Mouse (Mus musculus) ES-Bruce4 (cell line): Measurements from ENCODE around the gene Ston1. TPM values are rescaled to one million over a fixed set of nuclear protein-coding genes. Genes with fewer than 3 reads are reported as not detected.
A peak's percentile ranks its signal among the peaks of the same experiment; 100 is the strongest.

Experiments
- H3K27ac ChIP-seq: 2 replicates; pipeline ENCODE4 v1.5.1; 2012; ENCODE audit warnings: low read length, inconsistent platforms; ENCODE audit not compliant: insufficient read depth
- H3K27me3 ChIP-seq: 2 replicates; pipeline ENCODE4 v1.6.1; 2012; ENCODE audit warnings: mild to moderate bottlenecking, low read length, inconsistent platforms; ENCODE audit not compliant: control insufficient read depth, poor library complexity, insufficient read depth, severe bottlenecking
- H3K36me3 ChIP-seq: 2 replicates; pipeline ENCODE4 v1.6.1; 2012; ENCODE audit warnings: inconsistent platforms, mild to moderate bottlenecking, low read length, moderate library complexity; ENCODE audit not compliant: control insufficient read depth, poor library complexity, insufficient read depth, severe bottlenecking
- H3K4me1 ChIP-seq: one replicate; pipeline ENCODE4 v1.8.1; 2011; ENCODE audit warnings: low read length; ENCODE audit not compliant: control insufficient read depth, insufficient read depth
- H3K4me3 ChIP-seq: 2 replicates; pipeline ENCODE4 v1.5.1; 2011; ENCODE audit warnings: low read depth, mild to moderate bottlenecking, low read length
- H3K9ac ChIP-seq: 2 replicates; pipeline ENCODE4 v1.6.1; 2012; ENCODE audit warnings: low read depth, mild to moderate bottlenecking, inconsistent platforms; ENCODE audit not compliant: poor library complexity, severe bottlenecking
- H3K9me3 ChIP-seq: replicated peaks from 2 replicates; pipeline ENCODE4 v1.6.1; 2012; ENCODE audit warnings: mild to moderate bottlenecking, low read length, inconsistent platforms; ENCODE audit not compliant: control insufficient read depth, poor library complexity, insufficient read depth, severe bottlenecking
- CTCF ChIP-seq: IDR thresholded peaks from one replicate; pipeline ENCODE4 v1.8.1; 2011; ENCODE audit warnings: low read depth, low read length
- EP300 ChIP-seq: IDR thresholded peaks from 2 replicates; pipeline ENCODE4 v1.6.1; 2011; ENCODE audit warnings: low read depth, low read length; ENCODE audit not compliant: insufficient read depth
- POLR2A ChIP-seq: IDR thresholded peaks from one replicate; pipeline ENCODE4 v1.8.1; 2011; ENCODE audit warnings: low read length; ENCODE audit not compliant: insufficient read depth
- polyA plus RNA-seq: library from polyadenylated mRNA; stranded (reverse); fragments of >200 nt; gene quantifications from 2 replicates; pipeline ENCODE4 v1.2.4, GENCODE M21; 2011; ENCODE audit warnings: low read depth; ENCODE audit not compliant: missing spikeins, insufficient read depth, insufficient read length

Gene Ston1
- polyA plus RNA-seq, 1 experiment = 30.3 TPM

GRCm38 (mm10) chr17:88625931-88626330 lies 28.4 kb downstream of the Ston1 start:
- Histone ChIP-seq H3K36me3 (no peaks in the 10 kb centered on the region), H3K4me1 (peaks cover 7% of the 10 kb centered on the region), H3K27me3 (no peaks in the 10 kb centered on the region), H3K4me3 (peak overlapping the region; percentile 53), H3K9me3 (no peaks in the 10 kb centered on the region), H3K27ac (0 out of 2 replicates have a peak overlapping the region, but pooled peaks have one; percentile 20), H3K9ac (peak overlapping the region; percentile 52)
- no peak for TF ChIP-seq CTCF
- no peak for TF ChIP-seq POLR2A
- TF ChIP-seq EP300 = no peak

GRCm38 (mm10) chr17:88626347-88626811 lies 28.9 kb downstream of the Ston1 start:
- H3K27me3 ChIP-seq = no peaks in the 10 kb centered on the region
- H3K4me3 ChIP-seq = no peak overlapping the region
- H3K4me1 ChIP-seq = peaks cover 7% of the 10 kb centered on the region
- no peak for TF ChIP-seq EP300
- no peak for TF ChIP-seq CTCF
- no peak for TF ChIP-seq POLR2A
- H3K36me3 ChIP-seq = no peaks in the 10 kb centered on the region
- H3K9me3 ChIP-seq = no peaks in the 10 kb centered on the region
- H3K27ac ChIP-seq = 0 out of 2 replicates have a peak overlapping the region, but pooled peaks have one; percentile 17
- H3K9ac ChIP-seq = 0 out of 2 replicates have a peak overlapping the region, but pooled peaks have one; percentile 52

- H3K9me3 ChIP-seq = no peaks in the 10 kb centered on the region
- no peak overlapping the region; the same call in 1 of the 2 replicates for H3K27ac ChIP-seq
- H3K36me3 ChIP-seq = no peaks in the 10 kb centered on the region
- no peak overlapping the region for H3K4me3 ChIP-seq
- H3K27me3 ChIP-seq = no peaks in the 10 kb centered on the region
- H3K9ac ChIP-seq = no peak overlapping the region
- H3K4me1 ChIP-seq = peaks cover 7% of the 10 kb centered on the region
- TF ChIP-seq CTCF (no peak), EP300 (peak; percentile 58; the same call in 1 of the 2 replicates), POLR2A (no peak)
Observed at GRCm38 (mm10) chr17:88627150-88627549, 29.7 kb downstream of the Ston1 start.

DNA sequence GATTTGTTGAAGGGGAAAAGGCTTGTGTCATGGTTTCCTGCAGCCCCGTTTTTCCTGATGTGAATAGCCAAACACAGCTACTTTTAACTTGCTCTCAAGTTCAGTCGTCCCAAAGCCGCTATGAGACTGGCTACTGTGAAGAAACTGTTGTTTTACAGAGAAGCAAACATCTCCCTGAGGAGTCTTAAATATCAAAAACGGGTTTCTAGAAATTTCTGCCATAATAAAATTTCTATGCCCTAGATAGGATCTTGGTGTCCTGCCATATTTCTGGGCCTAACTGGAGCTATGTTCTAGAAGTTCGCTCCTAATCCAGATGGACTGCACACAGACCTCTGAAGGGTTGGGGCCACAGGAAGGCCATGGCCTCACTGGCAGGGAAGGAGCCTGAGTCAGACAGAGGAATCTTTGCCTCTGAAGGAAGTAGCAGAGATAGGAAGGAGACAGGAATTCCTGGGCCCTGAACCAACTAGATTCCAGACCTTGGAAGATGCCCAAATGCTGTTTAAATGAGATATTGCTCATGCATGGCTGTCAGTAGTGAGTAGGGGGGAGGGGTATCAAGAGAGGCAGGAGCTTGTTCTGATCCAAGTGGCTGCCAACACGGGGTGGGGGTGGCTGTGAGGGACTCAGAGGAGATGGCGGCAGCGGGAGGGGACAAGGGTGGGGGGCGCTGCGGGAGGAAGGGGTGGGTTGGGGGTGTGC lies 31.3 kb downstream of the Ston1 start:
- Histone ChIP-seq H3K27ac (no peak overlapping the region), H3K27me3 (no peaks in the 10 kb centered on the region), H3K9ac (no peak overlapping the region), H3K9me3 (no peaks in the 10 kb centered on the region), H3K4me3 (no peak overlapping the region), H3K4me1 (peaks cover 7% of the 10 kb centered on the region), H3K36me3 (no peaks in the 10 kb centered on the region)
- TF ChIP-seq EP300 (no peak), CTCF (no peak), POLR2A (no peak)

GRCm38 (mm10) chr17:88629381-88629759 lies 31.9 kb downstream of the Ston1 start:
- no peak overlapping the region for H3K4me3 ChIP-seq
- no peaks in the 10 kb centered on the region for H3K36me3 ChIP-seq
- H3K27ac ChIP-seq = no peak overlapping the region; the same call in 1 of the 2 replicates
- H3K27me3 ChIP-seq = no peaks in the 10 kb centered on the region
- TF ChIP-seq POLR2A (no peak), EP300 (no peak), CTCF (no peak)
- H3K9ac ChIP-seq = no peak overlapping the region
- H3K4me1 ChIP-seq = peaks cover 7% of the 10 kb centered on the region
- no peaks in the 10 kb centered on the region for H3K9me3 ChIP-seq

- Histone ChIP-seq H3K27me3 (no peaks in the 10 kb centered on the region), H3K4me1 (peaks cover 7% of the 10 kb centered on the region), H3K4me3 (no peak overlapping the region), H3K9me3 (no peaks in the 10 kb centered on the region), H3K9ac (peak overlapping the region; percentile 54), H3K27ac (peak overlapping the region; percentile 30), H3K36me3 (no peaks in the 10 kb centered on the region)
- no peak for TF ChIP-seq POLR2A
- no peak for TF ChIP-seq EP300
- TF ChIP-seq CTCF = no peak
Observed at GRCm38 (mm10) chr17:88629931-88630553, 32.6 kb downstream of the Ston1 start.
